Mouse (Mus musculus): ENCODE measurements around the gene Aox3. TPM values are rescaled to one million over a fixed set of nuclear protein-coding genes. Genes with fewer than 3 reads are reported as not detected.

Aox3 gene
- total and polyA plus RNA-seq, 3 experiments = 1.2 to 2.0 (median 1.2) TPM

- no peak for DNase-seq
- Histone ChIP-seq H3K4me1 (ENCODE audit: control insufficient read depth, insufficient read depth, low read length) (peaks cover 2% of the 10 kb centered on the region; the same call in 1 of the 2 replicates), H3K27me3 (ENCODE audit: control insufficient read depth, insufficient read depth, low read length) (no peaks in the 10 kb centered on the region), H3K36me3 (ENCODE audit: control insufficient read depth, insufficient read depth, low read length) (peaks cover 3% of the 10 kb centered on the region; the same call in 1 of the 2 replicates), H3K9ac (ENCODE audit: low read depth, low read length) (no peak overlapping the region), H3K79me2 (replicated peaks; ENCODE audit: control insufficient read depth, insufficient read depth, low read length) (no peaks in the 10 kb centered on the region), H3K27ac (no peak overlapping the region), H3K4me3 (no peak overlapping the region)
- TF ChIP-seq CTCF (IDR thresholded peaks at IDR 0.05) (no peak), POLR2A (IDR thresholded peaks at IDR 0.05; ENCODE audit: insufficient read depth, low read depth, low read length) (no peak), EP300 (IDR thresholded peaks at IDR 0.05; ENCODE audit: insufficient read depth, low read depth, low read length) (no peak)
- WGBS = 78% methylated on average over 1 of the region's 1 CpGs
- intact Hi-C loops (cut with DNase I) = no loop called here
These were observed 41.4 kb upstream of the Aox3 start for GRCm38 (mm10) chr1:58071509-58071908.

GRCm38 (mm10) chr1:58072416-58072815 lies 40.5 kb upstream of the Aox3 start:
- intact Hi-C loops (cut with DNase I) = no loop called here
- H3K27me3 ChIP-seq (ENCODE audit: control insufficient read depth, insufficient read depth, low read length) = no peaks in the 10 kb centered on the region
- H3K9ac ChIP-seq (ENCODE audit: low read depth, low read length) = no peak overlapping the region
- no peak overlapping the region for H3K27ac ChIP-seq
- peaks cover 2% of the 10 kb centered on the region; the same call in 1 of the 2 replicates for H3K4me1 ChIP-seq (ENCODE audit: control insufficient read depth, insufficient read depth, low read length)
- WGBS = 90% methylated on average over 2 of the region's 2 CpGs
- DNase-seq = no peak
- no peak overlapping the region for H3K4me3 ChIP-seq
- H3K79me2 ChIP-seq (replicated peaks; ENCODE audit: control insufficient read depth, insufficient read depth, low read length) = no peaks in the 10 kb centered on the region
- no peak for TF ChIP-seq POLR2A (IDR thresholded peaks at IDR 0.05; ENCODE audit: insufficient read depth, low read depth, low read length)
- no peak for TF ChIP-seq CTCF (IDR thresholded peaks at IDR 0.05)
- no peak for TF ChIP-seq EP300 (IDR thresholded peaks at IDR 0.05; ENCODE audit: insufficient read depth, low read depth, low read length)
- H3K36me3 ChIP-seq (ENCODE audit: control insufficient read depth, insufficient read depth, low read length) = peaks cover 3% of the 10 kb centered on the region; the same call in 1 of the 2 replicates

GRCm38 (mm10) chr1:58072991-58073730 lies 39.8 kb upstream of the Aox3 start:
- H3K27ac ChIP-seq = no peak overlapping the region
- TF ChIP-seq EP300 (IDR thresholded peaks at IDR 0.05; ENCODE audit: insufficient read depth, low read depth, low read length) (no peak), CTCF (IDR thresholded peaks at IDR 0.05) (no peak), POLR2A (IDR thresholded peaks at IDR 0.05; ENCODE audit: insufficient read depth, low read depth, low read length) (no peak)
- WGBS = 76% methylated on average over 12 of the region's 12 CpGs

DNA sequence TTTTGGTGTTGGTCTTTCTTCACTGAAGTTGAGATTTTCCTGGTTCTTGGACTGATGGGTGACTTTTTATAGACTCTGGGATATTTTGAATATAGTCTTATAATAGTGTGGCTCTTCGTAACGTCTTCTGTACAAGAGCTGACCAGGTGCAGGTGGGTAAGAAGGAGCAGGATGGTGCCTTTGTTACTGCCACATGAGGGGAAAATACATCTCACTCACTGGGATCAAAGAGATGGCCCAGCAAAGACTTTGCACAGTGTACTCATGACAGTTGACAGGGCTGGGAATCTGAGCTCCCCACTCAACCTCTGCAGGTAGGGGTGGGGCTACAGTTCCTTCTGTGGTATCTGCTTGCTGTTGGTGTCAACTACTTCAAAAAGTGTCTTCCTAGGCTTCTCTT lies 38.7 kb upstream of the Aox3 start:
- peaks cover 3% of the 10 kb centered on the region; the same call in 1 of the 2 replicates for H3K36me3 ChIP-seq (ENCODE audit: control insufficient read depth, insufficient read depth, low read length)
- H3K79me2 ChIP-seq (replicated peaks; ENCODE audit: control insufficient read depth, insufficient read depth, low read length) = no peaks in the 10 kb centered on the region
- intact Hi-C loops (cut with DNase I) = no loop called here
- H3K27ac ChIP-seq = no peak overlapping the region
- H3K9ac ChIP-seq (ENCODE audit: low read depth, low read length) = no peak overlapping the region
- H3K4me3 ChIP-seq = no peak overlapping the region
- H3K27me3 ChIP-seq (ENCODE audit: control insufficient read depth, insufficient read depth, low read length) = no peaks in the 10 kb centered on the region
- no peak for TF ChIP-seq POLR2A (IDR thresholded peaks at IDR 0.05; ENCODE audit: insufficient read depth, low read depth, low read length)
- peaks cover 2% of the 10 kb centered on the region; the same call in 1 of the 2 replicates for H3K4me1 ChIP-seq (ENCODE audit: control insufficient read depth, insufficient read depth, low read length)
- DNase-seq = no peak
- 90% methylated on average over 2 of the region's 2 CpGs for WGBS

More at GRCm38 (mm10) chr1:58072991-58073730, 39.8 kb upstream of the Aox3 start:
- Histone ChIP-seq H3K27me3 (ENCODE audit: control insufficient read depth, insufficient read depth, low read length) (no peaks in the 10 kb centered on the region), H3K79me2 (replicated peaks; ENCODE audit: control insufficient read depth, insufficient read depth, low read length) (no peaks in the 10 kb centered on the region), H3K36me3 (ENCODE audit: control insufficient read depth, insufficient read depth, low read length) (peaks cover 3% of the 10 kb centered on the region; the same call in 1 of the 2 replicates), H3K4me3 (no peak overlapping the region), H3K4me1 (ENCODE audit: control insufficient read depth, insufficient read depth, low read length) (peaks cover 2% of the 10 kb centered on the region; the same call in 1 of the 2 replicates), H3K9ac (ENCODE audit: low read depth, low read length) (no peak overlapping the region)
- intact Hi-C loops (cut with DNase I) = no loop called here
- no peak for DNase-seq

DNA sequence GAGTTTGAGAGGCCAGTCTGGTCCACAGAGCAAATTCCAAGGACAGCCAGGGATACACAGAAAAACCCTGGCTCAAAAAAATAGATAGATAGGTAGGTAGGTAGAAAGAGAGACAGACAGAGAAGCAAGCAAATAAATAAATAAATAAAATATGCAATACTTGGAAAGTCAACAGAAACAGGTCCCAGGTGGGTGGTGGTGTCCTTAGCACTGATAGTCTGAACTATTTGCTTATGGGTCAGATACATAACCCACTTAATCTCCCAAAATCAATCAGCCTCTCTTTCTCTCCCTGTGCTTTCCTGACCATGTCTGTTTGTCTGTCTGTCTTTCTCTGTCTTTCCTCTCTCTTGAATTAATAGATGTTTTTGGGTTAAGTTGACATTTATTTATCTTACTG lies 35.0 kb upstream of the Aox3 start:
- no peaks in the 10 kb centered on the region for H3K79me2 ChIP-seq (replicated peaks; ENCODE audit: control insufficient read depth, insufficient read depth, low read length)
- H3K4me3 ChIP-seq = no peak overlapping the region
- H3K36me3 ChIP-seq (ENCODE audit: control insufficient read depth, insufficient read depth, low read length) = no peaks in the 10 kb centered on the region
- no peak for DNase-seq
- intact Hi-C loops (cut with DNase I) = no loop called here
- TF ChIP-seq POLR2A (IDR thresholded peaks at IDR 0.05; ENCODE audit: insufficient read depth, low read depth, low read length) = no peak
- TF ChIP-seq EP300 (IDR thresholded peaks at IDR 0.05; ENCODE audit: insufficient read depth, low read depth, low read length) = no peak
- TF ChIP-seq CTCF (IDR thresholded peaks at IDR 0.05) = no peak
- H3K4me1 ChIP-seq (ENCODE audit: control insufficient read depth, insufficient read depth, low read length) = no peaks in the 10 kb centered on the region
- no peak overlapping the region for H3K27ac ChIP-seq
- no peaks in the 10 kb centered on the region for H3K27me3 ChIP-seq (ENCODE audit: control insufficient read depth, insufficient read depth, low read length)
- no peak overlapping the region for H3K9ac ChIP-seq (ENCODE audit: low read depth, low read length)

- H3K79me2 ChIP-seq (replicated peaks; ENCODE audit: control insufficient read depth, insufficient read depth, low read length) = no peaks in the 10 kb centered on the region
- no peak overlapping the region for H3K27ac ChIP-seq
- no peaks in the 10 kb centered on the region for H3K4me1 ChIP-seq (ENCODE audit: control insufficient read depth, insufficient read depth, low read length)
- TF ChIP-seq POLR2A (IDR thresholded peaks at IDR 0.05; ENCODE audit: insufficient read depth, low read depth, low read length) = no peak
- no peak for TF ChIP-seq EP300 (IDR thresholded peaks at IDR 0.05; ENCODE audit: insufficient read depth, low read depth, low read length)
- TF ChIP-seq CTCF (IDR thresholded peaks at IDR 0.05) = no peak
- no peak for DNase-seq
- H3K27me3 ChIP-seq (ENCODE audit: control insufficient read depth, insufficient read depth, low read length) = no peaks in the 10 kb centered on the region
- intact Hi-C loops (cut with DNase I) = no loop called here
- H3K9ac ChIP-seq (ENCODE audit: low read depth, low read length) = no peak overlapping the region
- H3K4me3 ChIP-seq = no peak overlapping the region
- 95% methylated on average over 7 of the region's 7 CpGs for WGBS
- H3K36me3 ChIP-seq (ENCODE audit: control insufficient read depth, insufficient read depth, low read length) = no peaks in the 10 kb centered on the region
These were observed 34.5 kb upstream of the Aox3 start for GRCm38 (mm10) chr1:58078390-58078789.

Measured in heart, adult 2 months (tissue).